8 mouse cellular contexts compared by ENCODE assay signal in the genomic region with DNA sequence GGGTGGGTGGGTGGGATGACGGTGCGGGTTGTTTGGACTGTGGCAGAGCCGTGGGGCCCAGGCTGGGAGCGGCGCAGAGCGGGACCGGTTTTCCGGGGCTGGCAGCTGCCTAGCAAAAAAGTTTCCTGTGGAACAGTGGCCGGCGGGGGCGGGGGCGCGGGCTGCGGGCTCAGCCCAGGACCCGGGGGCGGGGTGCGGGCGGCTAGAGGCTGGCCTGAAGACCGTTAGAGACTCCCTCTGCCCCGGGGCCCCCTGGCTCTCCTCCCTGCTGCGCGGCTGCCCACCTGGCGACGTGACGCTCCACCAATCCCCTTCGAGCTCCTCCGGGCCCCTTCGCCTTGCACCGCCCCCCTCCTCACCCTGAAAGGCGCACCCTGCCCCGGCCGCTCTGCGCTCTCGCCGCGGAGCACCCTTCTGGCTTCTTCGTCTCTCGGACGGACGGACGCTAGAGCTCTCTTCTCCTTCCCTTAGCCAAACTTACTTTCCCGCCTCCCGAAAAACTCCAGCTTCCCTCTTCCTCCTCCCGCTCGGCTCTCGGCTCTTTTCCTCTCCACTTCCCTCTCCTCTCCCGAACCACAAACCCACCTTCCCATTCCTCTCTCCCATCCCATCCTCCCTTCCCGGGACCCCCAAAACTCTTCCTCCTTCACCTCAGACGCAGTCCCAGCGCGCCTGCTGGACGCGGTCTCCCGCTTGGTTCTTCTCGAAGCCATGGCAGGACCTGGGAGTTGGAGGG. TPM values are rescaled to one million over a fixed set of nuclear protein-coding genes. Genes with fewer than 3 reads are reported as not detected.
DNase-seq lines count a peak whose midpoint lies in the region; ATAC-seq and TF ChIP-seq lines count a peak whose summit lies in the region.

Gene Nrk, plus strand, starts transcription at position 390 of the 736 bp plus-strand sequence.

- no peaks in the 10 kb centered on the region for H3K4me1 ChIP-seq in forebrain, postnatal 0 days (ENCODE audit: insufficient read depth)
- H3K4me1 ChIP-seq in hindbrain, embryonic 15.5 days (replicated peaks), result no peaks in the 10 kb centered on the region; the same call in 1 of the 2 replicates
- no peaks in the 10 kb centered on the region for H3K4me1 ChIP-seq in stomach, embryonic 16.5 days (ENCODE audit: control insufficient read depth, insufficient read depth, low read length)

- H3K9ac ChIP-seq in forebrain, postnatal 0 days, result no peak within 1 kb of the TSS
- H3K9ac ChIP-seq in hindbrain, embryonic 15.5 days, result peak within 1 kb of the TSS; percentile 10; the same call in 1 of the 2 replicates
- peak within 1 kb of the TSS; percentile 66 for H3K9ac ChIP-seq in stomach, embryonic 16.5 days (ENCODE audit: low read length)

- peak within 1 kb of the TSS; percentile 65 for H3K4me2 ChIP-seq in forebrain, postnatal 0 days (ENCODE audit: low read depth)
- H3K4me2 ChIP-seq in hindbrain, embryonic 15.5 days, result peak within 1 kb of the TSS; percentile 84
- peak within 1 kb of the TSS; percentile 60 for H3K4me2 ChIP-seq in stomach, embryonic 16.5 days (ENCODE audit: low read depth, low read length)

- no peak within 1 kb of the TSS for H3K27ac ChIP-seq in forebrain, postnatal 0 days (ENCODE audit: low read depth, low read length)
- no peak within 1 kb of the TSS for H3K27ac ChIP-seq in hindbrain, embryonic 15.5 days (replicated peaks)
- peak within 1 kb of the TSS; percentile 57 for H3K27ac ChIP-seq in stomach, embryonic 16.5 days (ENCODE audit: low read length)

- H3K9me3 ChIP-seq in forebrain, postnatal 0 days (ENCODE audit: low read length), result no peaks in the 10 kb centered on the region
- no peaks in the 10 kb centered on the region for H3K9me3 ChIP-seq in hindbrain, embryonic 15.5 days
- no peaks in the 10 kb centered on the region for H3K9me3 ChIP-seq in stomach, embryonic 16.5 days (replicated peaks; ENCODE audit: control insufficient read depth, low read length)

- H3K4me3 ChIP-seq in forebrain, postnatal 0 days (ENCODE audit: low read depth, low read length), result peak within 1 kb of the TSS; percentile 34
- H3K4me3 ChIP-seq in hindbrain, embryonic 15.5 days, result peak within 1 kb of the TSS; percentile 40
- peak within 1 kb of the TSS; percentile 53 for H3K4me3 ChIP-seq in stomach, embryonic 16.5 days (replicated peaks; ENCODE audit: low read length)

- no peak for TF ChIP-seq CTCF in forebrain, postnatal 0 days (IDR thresholded peaks at IDR 0.05; ENCODE audit: low read depth)

- ATAC-seq in forebrain, postnatal 0 days, result no peak
- peak; percentile 59; the same call in 1 of the 2 replicates for ATAC-seq in hindbrain, embryonic 15.5 days (ENCODE audit: low FRiP score, low read depth)
- ATAC-seq in stomach, embryonic 16.5 days (ENCODE audit: insufficient read depth, low FRiP score), result peak; percentile 94

- no peaks in the 10 kb centered on the region for H3K36me3 ChIP-seq in forebrain, postnatal 0 days (ENCODE audit: insufficient read depth)
- no peaks in the 10 kb centered on the region for H3K36me3 ChIP-seq in hindbrain, embryonic 15.5 days
- no peaks in the 10 kb centered on the region for H3K36me3 ChIP-seq in stomach, embryonic 16.5 days (ENCODE audit: control insufficient read depth, insufficient read depth, low read length)

- DNase-seq in urinary bladder, postnatal 14 days (ENCODE audit: low spot score), result peak; percentile 12
- no peak for DNase-seq in urinary bladder, adult 2 months (ENCODE audit: low spot score)
- no peak for DNase-seq in forebrain, postnatal 0 days
- DNase-seq in lung, postnatal 10 days, result peak; percentile 22
- no peak for DNase-seq in c-Kit-positive CD71-positive TER-119-positive erythroid progenitor cells, embryonic 14.5 days (ENCODE audit: low spot score)
- no peak for DNase-seq in spleen, adult 12 weeks (ENCODE audit: low spot score)

- H3K27me3 ChIP-seq in forebrain, postnatal 0 days (ENCODE audit: insufficient read depth, low read length), result peaks cover 7% of the 10 kb centered on the region; the same call in 1 of the 2 replicates
- peaks cover 30% of the 10 kb centered on the region for H3K27me3 ChIP-seq in hindbrain, embryonic 15.5 days
- H3K27me3 ChIP-seq in stomach, embryonic 16.5 days (ENCODE audit: control insufficient read depth, insufficient read depth, low read length), result no peaks in the 10 kb centered on the region

- 22% methylated on average over 33 of the region's 55 CpGs for WGBS in forebrain, postnatal 0 days
- WGBS in hindbrain, embryonic 15.5 days, result 25% methylated on average over 40 of the region's 55 CpGs
- 18% methylated on average over 43 of the region's 55 CpGs for WGBS in stomach, embryonic 16.5 days

RNA-seq across cellular contexts. Expression of gene Nrk, which starts in this region (rescaled TPM):
- 0.21 and 0.22 TPM in 2 replicates for polyA plus RNA-seq in urinary bladder, adult 2 months (2012; rRNA removed)
- total RNA-seq in forebrain, postnatal 0 days (2014; rRNA removed), result 0.23 and 0.76 TPM in 2 replicates
- 0.13 and 0.29 TPM in 2 replicates for polyA plus RNA-seq in forebrain, postnatal 0 days (2015; fragmentation: Nextera tagmentation; extraction: Ambion mirVana)
- polyA plus RNA-seq in hindbrain, embryonic 15.5 days (2015; fragmentation: Nextera tagmentation; extraction: Ambion mirVana), result 0.97 and 1.3 TPM in 2 replicates
- polyA plus RNA-seq in stomach, embryonic 16.5 days (2015; fragmentation: Nextera tagmentation; extraction: Ambion mirVana), result 33.7 and 42.9 TPM in 2 replicates

Comparison
In these comparisons a context has a peak if more than half of its experiments do, and no peak if none do; other contexts are left out.
1. RNA of gene Nrk (polyA plus RNA-seq): 33.7 to 42.9 TPM in stomach, embryonic 16.5 days; 0.97 to 1.3 TPM in hindbrain, embryonic 15.5 days, 0.13 to 0.29 TPM in forebrain, postnatal 0 days and 0.21 to 0.22 TPM in urinary bladder, adult 2 months; every median in the first group is over 10 times any median in the second.
2. DNase-seq: peak in urinary bladder, postnatal 14 days (single experiment) and lung, postnatal 10 days (single experiment); none in urinary bladder, adult 2 months (single experiment), forebrain, postnatal 0 days (single experiment), c-Kit-positive CD71-positive TER-119-positive erythroid progenitor cells, embryonic 14.5 days (single experiment) and spleen, adult 12 weeks (single experiment).
3. Peak in every context shown above with its lines, with median percentiles within 50 percentile points of each other: H3K4me2 ChIP-seq and H3K4me3 ChIP-seq.